In the genomic region with DNA sequence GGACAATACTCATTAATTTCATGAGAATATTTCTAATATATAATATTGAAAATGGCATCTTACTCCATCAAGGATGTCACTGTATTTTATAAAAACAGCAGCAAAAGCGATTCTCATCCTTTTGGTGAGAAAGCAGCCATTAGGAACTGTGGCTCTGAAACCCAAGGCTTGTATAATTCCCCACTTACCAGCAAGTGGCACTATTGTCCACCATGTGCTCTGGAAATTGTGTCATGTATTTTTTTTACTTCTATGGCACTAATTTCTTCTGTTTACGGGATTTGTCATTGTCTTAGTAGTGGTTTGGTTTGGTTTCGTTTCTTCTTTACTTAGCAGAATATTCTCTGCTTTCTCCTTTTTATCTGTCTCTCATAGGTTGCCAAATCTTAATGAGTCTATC, we compare ENCODE assay signal across 12 mouse cellular contexts.
DNase-seq lines count a peak whose midpoint lies in the region; ATAC-seq and TF ChIP-seq lines count a peak whose summit lies in the region.
"Had no signal": no experiment of that assay in that cellular context is flagged by ENCODE, and none has a peak within 500 bp of the region (broad histone marks: within the 10 kb centered on the region; RNA-seq: fewer than 3 reads in every experiment).

No protein-coding gene starts in this region.

- no peak overlapping the region for H3K9ac ChIP-seq in forebrain, embryonic 13.5 days

- no peak overlapping the region for H3K4me3 ChIP-seq in forebrain, embryonic 13.5 days
- no peak overlapping the region for H3K4me3 ChIP-seq in forebrain, embryonic 10.5 days
- H3K4me3 ChIP-seq in cortical plate, adult 2 months (ENCODE audit: insufficient read depth, low read length), result no peak overlapping the region

- H3K4me2 ChIP-seq in forebrain, embryonic 13.5 days, result no peak overlapping the region

- 67% methylated on average over 3 of the region's 3 CpGs for WGBS in forebrain, embryonic 13.5 days
- WGBS in forebrain, embryonic 10.5 days, result 70% methylated on average over 3 of the region's 3 CpGs

- H3K27ac ChIP-seq in forebrain, embryonic 13.5 days, result no peak overlapping the region
- H3K27ac ChIP-seq in forebrain, embryonic 10.5 days, result no peak overlapping the region
- no peak overlapping the region for H3K27ac ChIP-seq in cortical plate, adult 2 months (ENCODE audit: insufficient read depth, low read length)

- TF ChIP-seq POLR2A in cortical plate, adult 2 months (IDR thresholded peaks at IDR 0.05; ENCODE audit: extremely low read depth, insufficient read depth, low read length), result no peak

- no peaks in the 10 kb centered on the region for H3K27me3 ChIP-seq in forebrain, embryonic 13.5 days
- no peaks in the 10 kb centered on the region for H3K27me3 ChIP-seq in forebrain, embryonic 10.5 days (ENCODE audit: poor library complexity, severe bottlenecking)
- H3K27me3 ChIP-seq in splenic B cell, adult 2 months (ENCODE audit: control insufficient read depth, insufficient read depth, low read length, poor library complexity, severe bottlenecking), result no peaks in the 10 kb centered on the region

- H3K4me1 ChIP-seq in forebrain, embryonic 13.5 days, result no peaks in the 10 kb centered on the region
- H3K4me1 ChIP-seq in forebrain, embryonic 10.5 days, result no peaks in the 10 kb centered on the region
- H3K4me1 ChIP-seq in cortical plate, adult 2 months (ENCODE audit: control insufficient read depth, insufficient read depth, low read length), result peaks cover 1% of the 10 kb centered on the region; the same call in 1 of the 2 replicates

- DNase-seq in forebrain, embryonic 10.5 days (ENCODE audit: extremely low spot score, low spot score), result no peak
- DNase-seq in lung, postnatal 10 days, result peak; percentile 12
- no peak for DNase-seq in lung, postnatal 14 days
- DNase-seq in splenic B cell, adult 2 months (ENCODE audit: low read depth, low spot score), result peak; percentile 73
- no peak for DNase-seq in heart, adult 9 months (ENCODE audit: low spot score in 2 of 2)
- no peak for DNase-seq in frontal cortex, postnatal 10 days (ENCODE audit: low spot score in 2 of 2)
- DNase-seq: cerebellum, adult 11-12 months; gastrocnemius, postnatal 10 days; right cerebral cortex, postnatal 14 days had no signal

- H3K9me3 ChIP-seq in forebrain, embryonic 13.5 days (replicated peaks), result peaks cover 8% of the 10 kb centered on the region
- H3K9me3 ChIP-seq in forebrain, embryonic 10.5 days, result peaks cover 6% of the 10 kb centered on the region

- peak; percentile 38; the same call in 1 of the 2 replicates for ATAC-seq in forebrain, embryonic 13.5 days

- peak; percentile 65 for TF ChIP-seq CTCF in cortical plate, adult 2 months (IDR thresholded peaks at IDR 0.05; ENCODE audit: extremely low read depth, insufficient read depth, low read length)

- no peaks in the 10 kb centered on the region for H3K36me3 ChIP-seq in forebrain, embryonic 13.5 days (ENCODE audit: poor library complexity, severe bottlenecking)
- no peaks in the 10 kb centered on the region for H3K36me3 ChIP-seq in forebrain, embryonic 10.5 days (replicated peaks)
- H3K36me3 ChIP-seq in splenic B cell, adult 2 months (ENCODE audit: control insufficient read depth, insufficient read depth, low read length, poor library complexity, severe bottlenecking), result no peaks in the 10 kb centered on the region
- H3K36me3 ChIP-seq: G1E had no signal

Comparison
In these comparisons a context has a peak if more than half of its experiments do, and no peak if none do; other contexts are left out.
1. DNase-seq: peak in lung, postnatal 10 days (single experiment) and splenic B cell, adult 2 months (single experiment); none in forebrain, embryonic 10.5 days (single experiment), lung, postnatal 14 days (single experiment), heart, adult 9 months (0 of 2) and frontal cortex, postnatal 10 days (0 of 2).